Mouse (Mus musculus) gastrocnemius, adult 18-20 months (tissue): Measurements from ENCODE around the gene Eml3. TPM values are rescaled to one million over a fixed set of nuclear protein-coding genes. Genes with fewer than 3 reads are reported as not detected.
"Not testable (repeated sequence)": the region's sequence is repeated elsewhere in the genome, so short reads cannot be mapped to it uniquely, and the experiment has no call there.

Experiments
- DNase-seq: peaks from one replicate; pipeline ENCODE4 v3.0.0; 2021; ENCODE audit warnings: low spot score
- long read RNA-seq, 2 experiments: library from polyadenylated mRNA; stranded (forward); transcript quantifications; one replicate each; pipeline ENCODE4 v2.0.0; 2021
- total RNA-seq, 2 experiments: library from RNA; stranded (reverse); gene quantifications; 2 replicates each; pipeline ENCODE4 v1.2.3; 2021

Eml3 gene
- total RNA-seq, result 1 to 10 TPM; 3.1 to 4.5 TPM
- long read RNA-seq, experiment 1, partial matches to known transcripts, result 1 of 3 reads
- long read RNA-seq, experiment 1, other reads (novel, unspliced or antisense), result 0 of 3 reads
- long read RNA-seq, experiment 2, partial matches to known transcripts, result 0 of 1 reads
- long read RNA-seq, experiment 2, other reads (novel, unspliced or antisense), result 0 of 1 reads

GRCm38 (mm10) chr19:8929224-8930088 is at the start of gene Eml3, which contains the start of gene Rom1:
TSS of gene Eml3 (plus strand) at chr19:8929552.
TSS of gene Rom1 (minus strand) at chr19:8929356.
- DNase-seq, result peak; percentile 95

- peak; percentile 91 for DNase-seq
Observed at GRCm38 (mm10) chr19:8880311-8881033, 48.9 kb upstream of the Eml3 start, which contains the start of gene Uqcc3. TSS of gene Uqcc3 (minus strand) at chr19:8880923.

GRCm38 (mm10) chr19:8881034-8881392 is 48.3 kb upstream of the Eml3 start:
- DNase-seq, result no peak

- DNase-seq, result no peak
Observed at GRCm38 (mm10) chr19:8883616-8884015, 45.7 kb upstream of the Eml3 start, which contains the start of the genes Lbhd1 and Gm49403. TSS of gene Lbhd1 (plus strand) at chr19:8883732. TSS of gene Gm49403 (plus strand) at chr19:8883930.

GRCm38 (mm10) chr19:8886916-8887584 is 42.3 kb upstream of the Eml3 start:
- no peak for DNase-seq

- DNase-seq, result no peak
Observed at GRCm38 (mm10) chr19:8887585-8888463, 41.5 kb upstream of the Eml3 start.

- DNase-seq, result peak; percentile 95
Observed at GRCm38 (mm10) chr19:8888511-8889385, 40.6 kb upstream of the Eml3 start, which contains the start of the genes 1810009A15Rik and Gm49416. TSS of gene 1810009A15Rik (plus strand) at chr19:8888853. TSS of gene Gm49416 (plus strand) at chr19:8888926.

GRCm38 (mm10) chr19:8892829-8893766 is 36.3 kb upstream of the Eml3 start, which contains the start of gene Ints5:
TSS of gene Ints5 (plus strand) at chr19:8893005.
- DNase-seq, result peak; percentile 89

GRCm38 (mm10) chr19:8895397-8895960 is 33.9 kb upstream of the Eml3 start:
- no peak for DNase-seq

GRCm38 (mm10) chr19:8896231-8896630 is 33.1 kb upstream of the Eml3 start:
- not testable (repeated sequence) for DNase-seq

- peak; percentile 33 for DNase-seq
Observed at GRCm38 (mm10) chr19:8897211-8897864, 32.0 kb upstream of the Eml3 start.

GRCm38 (mm10) chr19:8897865-8898495 is 31.4 kb upstream of the Eml3 start, which contains the start of gene Ganab:
TSS of gene Ganab (plus strand) at chr19:8898071.
- peak; percentile 94 for DNase-seq

GRCm38 (mm10) chr19:8898576-8898975 is 30.8 kb upstream of the Eml3 start:
- no peak for DNase-seq

GRCm38 (mm10) chr19:8899079-8899478 is 30.3 kb upstream of the Eml3 start:
- DNase-seq, result no peak

- no peak for DNase-seq
Observed at GRCm38 (mm10) chr19:8903412-8903811, 25.9 kb upstream of the Eml3 start.

- DNase-seq, result no peak
Observed at GRCm38 (mm10) chr19:8908531-8908930, 20.8 kb upstream of the Eml3 start.
